Mouse (Mus musculus) embryonic fibroblast, embryonic 13.5 days (primary cell): ENCODE measurements around the gene Olfr322.

ENCODE experiments used
- CTCF ChIP-seq: IDR thresholded peaks from 2 replicates; pipeline ENCODE4 v1.5.1; 2011; ENCODE audit warnings: mild to moderate bottlenecking, control low read depth, low read length, moderate library complexity, borderline replicate concordance; ENCODE audit not compliant: insufficient read depth
- POLR2A ChIP-seq: IDR thresholded peaks from 2 replicates; pipeline ENCODE4 v1.6.1; 2011; ENCODE audit warnings: low read depth, mild to moderate bottlenecking, control low read depth, low read length, moderate library complexity

DNA sequence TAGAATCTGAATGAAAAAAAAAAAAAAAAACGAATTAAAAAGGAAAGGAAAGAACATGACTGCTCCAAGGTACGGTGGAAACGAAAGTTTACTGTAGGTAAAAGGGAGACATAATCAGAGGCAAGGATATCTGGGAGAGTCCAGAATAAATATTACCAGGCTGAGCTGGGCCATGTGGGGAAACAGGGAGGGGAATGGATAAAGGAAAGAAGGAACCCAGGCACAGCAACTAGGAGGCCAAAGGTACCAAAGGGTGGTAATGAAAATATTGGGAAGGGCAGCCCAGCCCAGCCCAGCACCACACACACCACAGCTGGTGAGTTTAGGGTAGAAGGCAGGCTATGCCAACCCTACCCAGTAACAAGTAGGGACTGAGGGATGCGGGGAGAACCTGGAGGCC lies 23.7 kb upstream of the Olfr322 start:
- TF ChIP-seq CTCF, result no peak
- TF ChIP-seq POLR2A, result no peak
